Mouse (Mus musculus): Measurements from ENCODE around the gene Lztr1.

GRCm38 (mm10) chr16:17488478-17489468 is 19.7 kb upstream of the Lztr1 start:
- TF ChIP-seq POLR2A (IDR thresholded peaks at IDR 0.05; ENCODE audit: control insufficient read depth, extremely low read depth, insufficient read depth, low read length, poor library complexity) (no peak), CTCF (IDR thresholded peaks at IDR 0.05; ENCODE audit: borderline replicate concordance, control insufficient read depth, extremely low read depth, insufficient read depth, low read length, poor library complexity) (no peak)
